In the genomic region with DNA sequence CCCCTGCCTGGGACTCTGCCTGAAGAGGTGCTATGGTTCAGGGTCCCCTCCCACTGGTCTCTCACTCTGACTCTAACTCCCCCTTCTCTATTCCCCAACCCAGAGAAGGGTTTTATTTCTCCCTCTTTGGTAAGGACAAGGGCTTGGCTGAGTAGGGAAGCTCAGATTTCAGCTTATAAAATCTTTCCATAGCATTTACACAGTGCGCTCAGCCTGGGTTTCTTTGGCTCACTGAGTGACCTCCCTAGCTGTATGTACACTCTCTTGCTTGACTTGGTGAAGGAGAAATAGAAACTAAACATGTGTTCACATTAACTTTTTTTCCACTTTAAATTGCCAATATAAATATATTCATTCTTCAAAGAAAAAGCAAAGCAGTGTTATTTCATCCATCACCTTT, we compare ENCODE assay signal across 27 mouse cellular contexts.
A peak's percentile ranks its signal among the peaks of the same experiment; 100 is the strongest.
DNase-seq lines count a peak whose midpoint lies in the region; ATAC-seq and TF ChIP-seq lines count a peak whose summit lies in the region.
"Had no signal": no experiment of that assay in that cellular context is flagged by ENCODE, and none has a peak within 500 bp of the region (broad histone marks: within the 10 kb centered on the region; RNA-seq: fewer than 3 reads in every experiment).

No protein-coding gene starts in this region.

- no peak overlapping the region for H3K4me3 ChIP-seq in embryonic facial prominence, embryonic 14.5 days (ENCODE audit: low read depth, low read length)
- no peak overlapping the region for H3K4me3 ChIP-seq in embryonic facial prominence, embryonic 10.5 days
- H3K4me3 ChIP-seq in lung, embryonic 15.5 days: no peak overlapping the region
- no peak overlapping the region for H3K4me3 ChIP-seq in stomach, embryonic 14.5 days (ENCODE audit: low read depth, low read length)
- no peak overlapping the region for H3K4me3 ChIP-seq in stomach, postnatal 0 days (ENCODE audit: low read depth, low read length)
- H3K4me3 ChIP-seq: embryonic facial prominence, embryonic 15.5 days; gastrocnemius, adult 2 months; heart, embryonic 12.5 days; heart, embryonic 15.5 days; hindbrain, embryonic 10.5 days; hindbrain, embryonic 13.5 days had no signal

- H3K36me3 ChIP-seq in embryonic facial prominence, embryonic 14.5 days (ENCODE audit: control insufficient read depth, insufficient read depth, low read length): no peaks in the 10 kb centered on the region
- H3K36me3 ChIP-seq in embryonic facial prominence, embryonic 10.5 days (replicated peaks): no peaks in the 10 kb centered on the region
- H3K36me3 ChIP-seq in lung, embryonic 15.5 days: no peaks in the 10 kb centered on the region
- H3K36me3 ChIP-seq in stomach, embryonic 14.5 days (ENCODE audit: control insufficient read depth, insufficient read depth, low read length): no peaks in the 10 kb centered on the region
- H3K36me3 ChIP-seq in stomach, postnatal 0 days (ENCODE audit: control insufficient read depth, insufficient read depth, low read length): no peaks in the 10 kb centered on the region
- H3K36me3 ChIP-seq: embryonic facial prominence, embryonic 15.5 days; heart, embryonic 12.5 days; heart, embryonic 15.5 days; hindbrain, embryonic 10.5 days; hindbrain, embryonic 13.5 days had no signal

- H3K4me1 ChIP-seq in embryonic facial prominence, embryonic 14.5 days (ENCODE audit: control insufficient read depth, insufficient read depth, low read length): no peaks in the 10 kb centered on the region
- H3K4me1 ChIP-seq in embryonic facial prominence, embryonic 10.5 days: no peaks in the 10 kb centered on the region
- H3K4me1 ChIP-seq in lung, embryonic 15.5 days: no peaks in the 10 kb centered on the region
- 0 out of 2 replicates have a peak, but pooled peaks cover 2% of the 10 kb centered on the region for H3K4me1 ChIP-seq in stomach, embryonic 14.5 days (ENCODE audit: control insufficient read depth, insufficient read depth, low read length)
- no peaks in the 10 kb centered on the region for H3K4me1 ChIP-seq in stomach, postnatal 0 days (replicated peaks; ENCODE audit: control insufficient read depth, insufficient read depth)
- H3K4me1 ChIP-seq: embryonic facial prominence, embryonic 15.5 days; heart, embryonic 12.5 days; heart, embryonic 15.5 days; hindbrain, embryonic 10.5 days; hindbrain, embryonic 13.5 days had no signal

- H3K4me2 ChIP-seq in embryonic facial prominence, embryonic 14.5 days (ENCODE audit: low read depth, low read length): no peak overlapping the region
- H3K4me2 ChIP-seq in lung, embryonic 15.5 days: no peak overlapping the region
- no peak overlapping the region for H3K4me2 ChIP-seq in stomach, embryonic 14.5 days (replicated peaks; ENCODE audit: low read depth, low read length)
- H3K4me2 ChIP-seq in stomach, postnatal 0 days (replicated peaks; ENCODE audit: low read depth): no peak overlapping the region
- H3K4me2 ChIP-seq: embryonic facial prominence, embryonic 15.5 days; heart, embryonic 12.5 days; heart, embryonic 15.5 days; hindbrain, embryonic 13.5 days had no signal

- 54% methylated on average over 1 of the region's 1 CpGs for WGBS in embryonic facial prominence, embryonic 14.5 days
- WGBS in embryonic facial prominence, embryonic 10.5 days: 92% methylated on average over 1 of the region's 1 CpGs
- WGBS in lung, embryonic 15.5 days: 44% methylated on average over 1 of the region's 1 CpGs
- WGBS in stomach, embryonic 14.5 days: 54% methylated on average over 1 of the region's 1 CpGs
- 61% methylated on average over 1 of the region's 1 CpGs for WGBS in stomach, postnatal 0 days

- no peak for TF ChIP-seq CTCF in stomach, postnatal 0 days (IDR thresholded peaks at IDR 0.05; ENCODE audit: low read depth)

- no peaks in the 10 kb centered on the region for H3K27me3 ChIP-seq in embryonic facial prominence, embryonic 14.5 days (replicated peaks; ENCODE audit: control insufficient read depth, insufficient read depth, low read length)
- no peaks in the 10 kb centered on the region for H3K27me3 ChIP-seq in embryonic facial prominence, embryonic 10.5 days (replicated peaks; ENCODE audit: low read depth, poor library complexity, severe bottlenecking)
- no peaks in the 10 kb centered on the region for H3K27me3 ChIP-seq in lung, embryonic 15.5 days
- H3K27me3 ChIP-seq in stomach, embryonic 14.5 days (ENCODE audit: control insufficient read depth, insufficient read depth, low read length): no peaks in the 10 kb centered on the region
- H3K27me3 ChIP-seq in stomach, postnatal 0 days (ENCODE audit: control insufficient read depth, insufficient read depth, low read length): no peaks in the 10 kb centered on the region
- H3K27me3 ChIP-seq: embryonic facial prominence, embryonic 15.5 days; heart, embryonic 12.5 days; heart, embryonic 15.5 days; hindbrain, embryonic 13.5 days had no signal

- no peak for TF ChIP-seq EP300 in stomach, postnatal 0 days (optimal IDR thresholded peaks at IDR 0.05)

- H3K9ac ChIP-seq in embryonic facial prominence, embryonic 14.5 days (ENCODE audit: low read depth, low read length): no peak overlapping the region
- no peak overlapping the region for H3K9ac ChIP-seq in lung, embryonic 15.5 days
- H3K9ac ChIP-seq in stomach, embryonic 14.5 days (replicated peaks; ENCODE audit: low read depth, low read length): no peak overlapping the region
- H3K9ac ChIP-seq in stomach, postnatal 0 days (ENCODE audit: low read length): no peak overlapping the region
- H3K9ac ChIP-seq: embryonic facial prominence, embryonic 15.5 days; forebrain, postnatal 0 days; heart, embryonic 12.5 days; heart, embryonic 15.5 days; hindbrain, embryonic 13.5 days had no signal

- H3K27ac ChIP-seq in embryonic facial prominence, embryonic 14.5 days (replicated peaks; ENCODE audit: low read depth, low read length): no peak overlapping the region
- no peak overlapping the region for H3K27ac ChIP-seq in embryonic facial prominence, embryonic 10.5 days (replicated peaks)
- H3K27ac ChIP-seq in lung, embryonic 15.5 days: 0 out of 2 replicates have a peak overlapping the region, but pooled peaks have one; percentile 15
- peak overlapping the region; percentile 74 for H3K27ac ChIP-seq in stomach, embryonic 14.5 days (ENCODE audit: low read length)
- H3K27ac ChIP-seq in stomach, postnatal 0 days (replicated peaks): no peak overlapping the region
- H3K27ac ChIP-seq: embryonic facial prominence, embryonic 15.5 days; gastrocnemius, adult 2 months; heart, embryonic 15.5 days; hindbrain, embryonic 10.5 days; hindbrain, embryonic 13.5 days had no signal

- DNase-seq in embryonic facial prominence, embryonic 14.5 days (ENCODE audit: low spot score): peak; percentile 19
- DNase-seq in embryonic facial prominence, embryonic 10.5 days (ENCODE audit: low spot score): no peak
- DNase-seq in lung, postnatal 25 days (ENCODE audit: low spot score): no peak
- DNase-seq in stomach, postnatal 0 days (ENCODE audit: low spot score): no peak
- no peak for DNase-seq in ovary, postnatal 10 days (ENCODE audit: low spot score)
- DNase-seq: adrenal gland, adult 8-10 months; adrenal gland, postnatal 25 days; cerebellum, adult 11-12 months; cerebellum, adult 8-10 months; cerebellum, postnatal 10 days; cerebellum, postnatal 36 days; embryo, embryonic 11 days; forebrain, postnatal 0 days; gastrocnemius, adult 2 months; gastrocnemius, postnatal 14 days; heart, adult 18-20 months; heart, postnatal 10 days; heart, postnatal 36 days had no signal

- no peak for ATAC-seq in embryonic facial prominence, embryonic 14.5 days (ENCODE audit: low read depth)
- peak; percentile 85 for ATAC-seq in lung, embryonic 15.5 days (ENCODE audit: borderline replicate concordance, extremely low read depth, low FRiP score, low TSS enrichment)
- ATAC-seq in stomach, embryonic 14.5 days (ENCODE audit: insufficient number of reproducible peaks, insufficient read depth, low FRiP score, low read depth): peak; percentile 63
- no peak for ATAC-seq in stomach, postnatal 0 days (ENCODE audit: low FRiP score, low TSS enrichment)
- ATAC-seq: activated CD4-positive, CD25-positive, alpha-beta regulatory T cell, adult 4 months; forebrain, embryonic 14.5 days; forebrain, postnatal 0 days had no signal

- H3K9me3 ChIP-seq in embryonic facial prominence, embryonic 14.5 days (ENCODE audit: control insufficient read depth, low read length): no peaks in the 10 kb centered on the region
- H3K9me3 ChIP-seq in embryonic facial prominence, embryonic 10.5 days: no peaks in the 10 kb centered on the region
- H3K9me3 ChIP-seq in lung, embryonic 15.5 days: no peaks in the 10 kb centered on the region
- H3K9me3 ChIP-seq in stomach, embryonic 14.5 days (ENCODE audit: control insufficient read depth, low read depth, low read length): 0 out of 2 replicates have a peak, but pooled peaks cover 3% of the 10 kb centered on the region
- no peaks in the 10 kb centered on the region for H3K9me3 ChIP-seq in stomach, postnatal 0 days (ENCODE audit: control insufficient read depth, low read length)
- H3K9me3 ChIP-seq: embryonic facial prominence, embryonic 15.5 days; heart, embryonic 12.5 days; heart, embryonic 15.5 days; hindbrain, embryonic 10.5 days had no signal

Comparison
In these comparisons a context has a peak if more than half of its experiments do, and no peak if none do; other contexts are left out.
1. ATAC-seq: peak in lung, embryonic 15.5 days (single experiment) and stomach, embryonic 14.5 days (single experiment); none in embryonic facial prominence, embryonic 14.5 days (single experiment) and stomach, postnatal 0 days (single experiment).
2. H3K27ac ChIP-seq: peak in lung, embryonic 15.5 days (single experiment) and stomach, embryonic 14.5 days (single experiment); none in embryonic facial prominence, embryonic 14.5 days (single experiment), embryonic facial prominence, embryonic 10.5 days (single experiment) and stomach, postnatal 0 days (single experiment).